Mouse (Mus musculus): Measurements from ENCODE around the gene Dolpp1.

DNA sequence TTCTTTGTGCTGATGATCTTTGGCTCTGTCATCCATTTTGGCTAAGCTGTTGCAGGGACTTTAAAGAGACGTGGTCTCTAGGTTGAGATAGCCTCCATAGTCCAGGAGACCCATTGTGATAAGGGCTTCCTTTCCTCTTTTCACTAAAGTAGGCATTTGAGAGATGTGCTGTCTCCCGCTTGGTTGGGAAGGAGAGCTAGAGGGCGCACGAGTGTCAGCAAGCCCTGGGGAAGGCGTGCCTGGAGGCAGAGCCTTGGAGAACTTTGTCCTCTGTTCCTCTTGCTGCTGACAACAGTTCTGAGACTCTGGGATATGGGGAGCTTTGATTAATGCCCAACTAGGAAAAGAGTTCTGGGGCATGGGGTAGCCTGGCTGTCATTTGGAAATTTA lies 44.1 kb downstream of the Dolpp1 start:
- TF ChIP-seq CTCF (IDR thresholded peaks at IDR 0.05; ENCODE audit: borderline replicate concordance, extremely low read depth, insufficient read depth, insufficient read length) (peak; percentile 32; the same call in 1 of the 2 replicates), POLR2A (IDR thresholded peaks at IDR 0.05; ENCODE audit: borderline replicate concordance, extremely low read depth, insufficient read depth, insufficient read length, poor library complexity, severe bottlenecking) (no peak)

Data from brain, embryonic 14.5 days (tissue).